Mouse (Mus musculus): ENCODE data around the gene Thrsp.
"Not testable (repeated sequence)": the region's sequence is repeated elsewhere in the genome, so short reads cannot be mapped to it uniquely, and the experiment has no call there.

DNA sequence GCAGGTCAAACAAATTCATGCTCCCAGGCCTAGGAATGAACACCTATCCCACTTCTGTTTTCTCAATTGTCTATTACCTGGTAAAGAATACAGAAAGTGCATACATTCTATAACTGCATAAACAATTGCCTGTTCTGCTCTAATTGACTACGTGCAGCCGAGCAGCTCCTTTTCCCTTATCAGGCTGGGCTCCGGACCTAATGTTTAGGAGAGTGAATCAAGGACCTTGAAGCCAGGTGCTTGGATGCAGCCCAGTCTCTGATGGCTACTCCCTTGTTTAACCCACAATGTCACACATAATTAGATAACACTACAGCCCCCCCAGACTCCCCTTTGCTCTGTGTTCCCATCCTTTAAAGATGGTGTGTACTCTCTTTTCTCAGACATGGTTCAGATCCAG lies 16.0 kb upstream of the Thrsp start:
- not testable (repeated sequence) for TF ChIP-seq CTCF (IDR thresholded peaks at IDR 0.05; ENCODE audit: low read depth, low read length); POLR2A (IDR thresholded peaks at IDR 0.05; ENCODE audit: borderline replicate concordance, low read depth, low read length)
